Mouse (Mus musculus): ENCODE results near the gene Inpp5a. TPM values are rescaled to one million over a fixed set of nuclear protein-coding genes. Genes with fewer than 3 reads are reported as not detected.

The Inpp5a gene
- total RNA-seq, 1 experiment from 2014 or later = 93.7 TPM

GRCm38 (mm10) chr7:139371389-139371788, 17.5 kb upstream of the Inpp5a start:
- no peak for DNase-seq

DNA sequence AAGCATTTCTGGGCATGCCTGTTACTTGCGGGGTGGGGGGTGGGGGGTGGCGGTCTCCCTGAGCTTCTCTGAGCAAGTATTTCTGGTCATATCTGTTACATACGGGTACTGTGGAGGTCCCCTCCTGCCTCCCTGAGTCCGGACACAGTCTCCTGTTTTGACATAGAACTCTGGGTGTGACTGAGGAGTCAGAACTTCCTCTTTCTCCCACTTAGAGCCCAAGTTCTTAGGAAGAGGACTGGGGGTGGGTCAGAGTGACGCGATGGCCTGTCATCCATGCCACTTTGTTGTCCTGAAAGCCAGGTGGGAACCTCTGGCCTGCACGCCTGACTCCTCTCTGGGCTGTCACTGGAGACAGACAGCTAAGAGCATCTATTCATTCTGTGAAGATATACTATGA, 11.5 kb upstream of the Inpp5a start:
- no peak for DNase-seq

GRCm38 (mm10) chr7:139378355-139378754, 10.6 kb upstream of the Inpp5a start:
- DNase-seq = no peak

GRCm38 (mm10) chr7:139379745-139380144, 9.2 kb upstream of the Inpp5a start:
- DNase-seq = no peak

DNA sequence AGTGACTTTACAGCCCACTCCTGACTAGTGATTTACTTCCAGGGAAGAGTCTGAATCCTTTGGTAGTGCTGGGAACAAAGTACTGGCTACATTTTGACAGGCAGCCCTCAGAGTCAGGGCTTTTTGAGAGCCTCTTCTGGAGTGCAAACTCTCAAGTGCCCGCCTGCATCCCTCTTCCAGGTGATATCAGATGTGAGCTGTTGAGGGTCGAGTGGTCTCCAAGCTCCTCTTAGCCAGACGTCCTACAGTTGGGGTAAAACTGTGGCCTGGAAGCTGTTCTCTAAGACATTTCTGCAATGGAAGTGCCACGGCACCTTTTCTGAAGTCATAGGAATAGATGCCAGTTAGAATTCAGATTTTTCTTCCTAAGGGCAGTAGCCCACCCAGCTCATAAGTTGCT, 8.7 kb upstream of the Inpp5a start:
- no peak for DNase-seq

- DNase-seq = no peak
Observed at GRCm38 (mm10) chr7:139381877-139382276, 7.0 kb upstream of the Inpp5a start.

DNA sequence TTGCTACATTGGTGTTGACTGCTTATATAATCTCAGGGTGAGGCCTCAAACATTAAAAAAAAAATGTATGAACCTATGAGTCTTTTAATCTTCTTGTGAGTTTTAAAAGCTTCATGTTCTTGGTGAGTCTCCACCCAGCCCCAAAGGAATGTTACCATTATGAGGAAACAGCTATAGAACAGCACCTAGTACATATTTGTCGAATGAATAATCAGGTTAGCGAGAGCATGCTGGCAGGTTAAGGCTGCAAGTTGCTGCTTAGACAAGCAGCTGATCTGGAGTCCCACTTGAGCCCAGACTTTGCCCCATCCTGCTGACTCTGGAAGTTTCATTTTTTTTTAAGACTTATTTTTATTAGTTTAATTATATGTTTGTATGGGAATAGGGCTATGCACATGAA, 6.1 kb upstream of the Inpp5a start:
- no peak for DNase-seq

DNA sequence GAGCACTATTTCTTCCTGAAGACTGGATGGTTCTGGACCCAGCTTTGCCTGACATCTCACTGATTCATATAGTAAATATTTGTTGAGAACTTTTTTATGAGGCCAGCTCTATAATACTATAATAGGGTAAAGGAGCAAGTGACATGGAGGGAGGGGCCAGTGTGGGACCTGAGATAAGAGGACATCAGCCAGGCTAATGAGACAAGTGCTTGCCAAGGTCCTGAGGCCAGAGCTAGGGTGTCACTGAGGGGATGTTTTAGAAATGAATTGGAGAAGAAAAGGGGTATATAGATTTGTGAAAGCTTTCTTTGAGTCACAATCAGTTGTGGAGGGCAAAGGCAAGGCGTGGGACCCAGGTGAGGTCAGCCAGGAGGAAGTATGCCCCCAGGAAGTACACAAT, 4.4 kb upstream of the Inpp5a start:
- no peak for DNase-seq

- DNase-seq = no peak
Observed at GRCm38 (mm10) chr7:139384916-139385530, 3.9 kb upstream of the Inpp5a start.

DNA sequence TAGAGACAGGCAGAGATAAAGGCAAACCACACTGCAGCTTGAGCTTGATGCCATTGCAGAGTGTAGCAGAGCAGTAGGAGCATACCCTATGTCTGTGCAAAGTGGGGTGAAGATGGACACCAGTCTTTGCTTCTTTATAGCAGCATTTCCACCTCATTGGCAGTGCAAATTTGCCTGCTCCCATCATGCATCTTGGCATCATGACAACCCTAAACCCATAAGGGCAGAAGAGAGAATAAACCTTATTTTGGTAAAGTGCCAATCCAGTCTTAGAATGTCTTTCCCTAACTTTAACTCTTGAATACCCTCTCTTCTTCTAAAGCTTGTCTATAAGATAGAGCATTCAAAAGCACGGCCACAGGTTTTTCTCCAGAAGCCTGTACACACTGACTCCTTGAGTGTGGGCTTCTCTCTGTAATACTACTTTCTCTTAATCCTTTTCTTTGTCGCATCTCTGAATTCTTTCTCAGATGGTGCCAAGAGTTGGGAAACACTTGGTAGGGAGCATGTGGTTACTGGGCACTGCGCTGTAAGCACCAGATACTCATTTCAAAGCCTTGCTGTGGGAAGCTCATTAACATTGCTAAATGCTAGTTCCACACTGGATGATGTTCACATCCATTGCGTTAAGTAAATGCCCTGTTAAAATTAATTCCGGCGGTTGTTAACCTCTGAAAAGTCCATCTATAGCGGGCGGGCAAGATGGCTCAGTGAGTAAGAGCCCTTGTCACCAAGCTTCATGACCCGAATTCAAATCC, 1.8 kb upstream of the Inpp5a start:
- no peak for DNase-seq

GRCm38 (mm10) chr7:139387921-139388669, 814 bp upstream of the Inpp5a start:
- no peak for DNase-seq

GRCm38 (mm10) chr7:139389213-139389761, 378 bp downstream of the Inpp5a start:
- DNase-seq = peak; percentile 38

DNA sequence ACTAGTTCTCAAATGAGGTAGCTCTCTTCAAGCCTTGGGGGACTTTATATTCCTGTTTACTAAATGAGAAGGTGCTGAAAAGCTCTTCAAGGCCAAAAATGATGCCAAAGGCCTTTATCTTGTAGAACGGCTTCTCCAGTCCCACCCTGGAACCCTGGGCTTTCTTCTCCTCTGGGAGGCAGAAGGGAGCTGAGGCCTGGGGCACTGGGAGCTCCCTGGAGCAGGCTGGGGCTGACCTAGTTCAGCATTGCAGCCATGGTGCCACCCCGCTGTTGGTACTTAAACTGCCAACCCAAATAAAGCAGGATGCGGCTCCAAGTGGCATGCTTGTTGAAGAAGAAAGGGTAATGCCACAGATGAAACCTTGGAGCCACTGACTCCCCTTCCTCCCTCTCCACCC, 1.5 kb downstream of the Inpp5a start:
- peak; percentile 42 for DNase-seq

GRCm38 (mm10) chr7:139390926-139391325, 2.0 kb downstream of the Inpp5a start:
- DNase-seq = no peak

- no peak for DNase-seq
Observed at GRCm38 (mm10) chr7:139391691-139392090, 2.8 kb downstream of the Inpp5a start.

DNA sequence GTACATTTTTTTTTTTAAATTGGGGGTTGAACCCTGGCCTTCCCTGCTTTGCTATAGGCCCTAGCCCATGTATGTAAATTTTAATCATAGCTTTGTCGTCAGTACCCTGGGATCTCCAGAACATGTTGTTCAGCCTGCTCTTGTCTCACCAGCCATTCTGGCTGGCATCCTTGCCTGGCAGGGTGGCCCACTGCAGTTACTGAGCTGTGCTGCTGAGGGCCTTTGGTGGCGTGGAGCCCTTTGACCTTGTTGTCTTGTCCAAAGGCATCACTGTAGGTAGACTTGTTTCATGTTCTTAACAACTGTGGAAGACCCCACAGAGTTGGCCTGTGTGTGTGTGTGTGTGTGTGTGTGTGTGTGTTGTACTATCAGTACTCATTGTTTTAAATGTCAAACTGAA, 3.2 kb downstream of the Inpp5a start:
- DNase-seq = no peak

DNA sequence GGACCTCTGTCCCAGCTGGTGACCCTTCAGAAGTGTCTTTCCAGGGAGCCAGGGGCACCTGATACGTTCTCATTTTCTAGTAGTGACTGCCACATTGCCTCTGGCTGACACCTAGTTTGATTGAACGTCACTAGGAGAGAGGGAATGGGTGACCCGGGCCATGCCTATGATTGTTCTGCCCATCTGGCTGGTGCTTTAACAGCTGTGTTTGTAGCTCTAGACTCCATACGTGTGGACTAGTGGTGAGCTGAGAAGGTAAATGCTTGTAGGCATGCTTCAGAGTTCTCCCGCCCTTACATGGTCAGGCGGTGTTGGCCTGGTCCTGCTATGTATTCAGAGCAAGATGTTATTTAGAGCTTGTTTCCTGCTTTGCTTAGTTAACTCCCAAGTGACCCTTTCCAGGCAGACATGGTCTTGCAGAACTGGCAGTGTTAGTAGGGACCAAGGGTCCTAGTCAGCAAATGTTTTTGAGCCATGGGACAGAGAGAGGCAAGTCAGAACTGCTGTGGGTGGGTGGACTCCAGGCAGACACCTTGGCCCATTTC, 3.9 kb downstream of the Inpp5a start:
- no peak for DNase-seq

- peak; percentile 59 for DNase-seq
Observed at GRCm38 (mm10) chr7:139397521-139397920, 8.6 kb downstream of the Inpp5a start.

GRCm38 (mm10) chr7:139398111-139398510, 9.2 kb downstream of the Inpp5a start:
- DNase-seq = no peak

- DNase-seq = no peak
Observed at GRCm38 (mm10) chr7:139398530-139399021, 9.7 kb downstream of the Inpp5a start.

- no peak for DNase-seq
Observed at GRCm38 (mm10) chr7:139399572-139399971, 10.7 kb downstream of the Inpp5a start.

GRCm38 (mm10) chr7:139399977-139400685, 11.2 kb downstream of the Inpp5a start:
- peak; percentile 32 for DNase-seq

All from adrenal gland, postnatal 25 days (tissue).